Mouse (Mus musculus): Measurements from ENCODE around the gene Nox1. TPM values are rescaled to one million over a fixed set of nuclear protein-coding genes. Genes with fewer than 3 reads are reported as not detected.

Nox1 gene
- total RNA-seq, 2 experiments from 2014 or later, result 0.57 TPM; not detected in 1

- no peak for DNase-seq
Observed at GRCm38 (mm10) chrX:134128549-134128948, 93.2 kb downstream of the Nox1 start.

- peak in 1 of 2 experiments; percentile 0 for DNase-seq
Observed at GRCm38 (mm10) chrX:134116417-134116816, 105.3 kb downstream of the Nox1 start.

DNA sequence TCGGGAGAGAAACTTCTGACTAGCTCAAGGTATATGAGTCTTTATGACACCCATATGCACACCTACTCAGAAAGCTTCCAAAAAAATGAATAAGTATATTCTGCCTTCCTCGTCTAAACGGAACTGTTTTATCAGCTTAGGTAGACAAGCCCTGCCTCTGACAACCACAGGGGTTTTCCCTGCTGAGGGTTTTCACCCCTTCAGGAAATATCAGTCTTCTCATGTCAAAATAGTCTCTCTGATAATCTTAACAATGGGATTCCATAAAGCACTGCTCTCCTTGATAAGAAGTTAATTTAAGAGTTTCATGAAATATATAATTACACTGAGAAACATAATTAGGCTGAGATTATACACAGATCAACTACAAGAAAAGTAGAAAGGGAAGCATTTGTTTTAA, 110.0 kb downstream of the Nox1 start:
- DNase-seq, result no peak

DNA sequence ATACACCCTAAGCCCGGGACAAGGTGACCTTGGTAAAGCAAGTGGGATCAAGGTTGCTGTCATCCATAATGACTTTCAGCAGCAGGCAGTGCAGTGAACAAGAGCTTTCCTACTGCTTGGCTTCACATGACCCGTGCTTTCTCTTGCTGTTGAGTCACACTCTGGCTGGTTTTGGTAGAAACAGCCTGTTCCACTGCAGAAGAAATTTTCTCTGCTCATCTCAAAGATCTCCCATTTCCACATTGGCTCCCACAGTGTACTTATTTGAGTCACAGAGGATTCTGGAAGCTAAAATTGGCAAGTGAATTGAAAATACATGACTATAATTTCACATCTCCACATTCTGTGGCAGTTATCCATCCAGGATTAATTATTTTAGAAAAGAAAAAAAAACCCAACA, 119.1 kb downstream of the Nox1 start:
- DNase-seq, result peak in 1 of 2 experiments; percentile 0

DNA sequence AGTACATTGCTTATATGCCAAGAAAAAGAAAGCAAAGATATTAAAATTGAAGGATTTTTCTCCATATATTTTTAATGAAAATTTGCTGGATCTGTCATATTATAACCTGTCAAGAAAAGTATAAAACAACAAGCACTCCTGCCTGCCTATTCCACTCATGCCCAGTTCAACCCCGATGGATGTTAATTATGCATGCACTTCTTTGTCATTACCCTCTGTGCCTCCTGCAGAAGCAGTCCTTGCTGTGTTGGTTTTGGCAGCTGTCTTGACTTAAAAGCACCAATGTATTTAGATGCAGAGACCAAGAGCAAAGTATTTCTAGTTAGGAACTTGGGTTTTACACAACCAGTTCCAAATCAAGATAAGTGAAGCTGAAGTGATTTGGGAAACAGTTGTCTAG, 136.3 kb downstream of the Nox1 start:
- DNase-seq, result no peak

- peak in 1 of 2 experiments; percentile 5 for DNase-seq
Observed at GRCm38 (mm10) chrX:134059764-134060163, 162.0 kb downstream of the Nox1 start.

DNA sequence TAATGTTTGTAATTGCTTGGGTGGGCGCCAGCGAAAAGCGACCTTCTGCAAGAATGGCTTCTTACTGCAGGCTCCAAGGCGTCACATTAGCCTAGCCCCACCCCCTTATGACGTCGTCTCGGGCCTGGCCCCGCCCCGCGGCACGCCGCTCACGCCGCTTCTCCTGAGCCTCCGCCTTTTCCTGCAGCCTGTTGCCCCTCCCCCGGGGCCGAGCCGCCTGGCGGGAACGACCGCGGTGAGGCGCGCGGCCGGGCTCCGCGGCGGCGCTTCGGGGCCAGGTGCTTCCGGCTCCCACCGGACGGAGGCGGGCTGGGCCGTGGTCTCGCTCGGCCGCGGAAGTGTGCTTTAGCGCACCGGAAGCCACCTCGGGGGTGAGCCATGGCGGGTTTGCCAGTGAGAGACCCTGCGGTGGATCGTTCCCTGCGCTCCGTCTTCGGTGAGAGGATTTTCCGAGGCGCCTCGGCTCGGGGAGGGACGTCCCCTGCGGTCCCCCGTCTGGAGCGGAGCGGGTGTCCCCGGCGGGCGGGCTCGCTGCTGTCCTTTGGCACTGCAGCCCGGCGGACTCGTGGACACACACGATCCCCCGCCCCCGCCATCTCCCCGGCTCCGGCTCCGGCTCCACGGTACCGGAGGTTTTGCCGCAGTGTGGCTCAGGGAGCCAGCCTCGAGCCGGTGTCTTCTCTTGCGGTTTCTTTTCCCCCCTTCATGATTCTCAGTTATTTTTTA, 162.6 kb downstream of the Nox1 start, which contains the start of gene Cstf2:
Gene Cstf2 (plus strand): TSS at position 201 of the 726 bp plus-strand sequence.
- peak; percentile 94 to 95 for DNase-seq

DNA sequence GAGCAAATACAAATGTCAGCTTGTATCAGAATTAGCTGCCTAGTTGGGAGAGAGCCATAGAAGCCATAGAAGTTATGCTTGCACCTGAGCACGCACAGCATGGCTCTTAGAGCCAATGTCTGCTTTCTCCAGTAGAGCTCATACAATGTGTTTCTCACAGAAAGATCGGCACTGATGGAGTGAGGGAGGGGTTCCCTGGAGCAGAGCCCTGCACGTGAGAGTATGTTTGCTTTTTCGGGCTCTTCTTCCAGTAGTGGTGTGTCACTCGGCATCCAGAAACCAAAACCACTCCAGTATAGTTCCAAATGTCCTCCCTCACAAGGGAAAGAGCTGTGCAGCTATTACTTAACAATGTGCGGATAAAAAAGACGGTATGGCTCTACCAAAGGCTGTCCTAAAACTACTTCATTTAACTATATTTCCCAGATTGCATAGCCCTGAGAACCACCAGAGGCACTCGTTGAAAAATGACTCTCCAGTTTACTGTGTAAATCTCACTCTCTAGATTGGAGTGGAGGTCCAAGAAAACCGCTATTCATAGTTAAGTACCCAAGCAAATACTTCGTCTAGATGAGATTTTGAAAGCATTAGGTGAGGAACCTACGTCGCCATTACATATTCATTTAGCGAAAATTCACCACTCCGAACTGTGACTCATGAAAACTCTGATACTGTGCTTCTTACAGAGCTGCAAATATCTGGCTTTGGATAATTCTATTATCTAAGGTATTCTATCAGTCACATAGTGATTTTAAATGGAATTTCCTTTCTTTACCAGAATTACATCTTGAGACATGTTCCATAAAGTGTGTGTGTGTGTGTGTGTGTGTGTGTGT, 163.5 kb downstream of the Nox1 start:
- no peak for DNase-seq

DNA sequence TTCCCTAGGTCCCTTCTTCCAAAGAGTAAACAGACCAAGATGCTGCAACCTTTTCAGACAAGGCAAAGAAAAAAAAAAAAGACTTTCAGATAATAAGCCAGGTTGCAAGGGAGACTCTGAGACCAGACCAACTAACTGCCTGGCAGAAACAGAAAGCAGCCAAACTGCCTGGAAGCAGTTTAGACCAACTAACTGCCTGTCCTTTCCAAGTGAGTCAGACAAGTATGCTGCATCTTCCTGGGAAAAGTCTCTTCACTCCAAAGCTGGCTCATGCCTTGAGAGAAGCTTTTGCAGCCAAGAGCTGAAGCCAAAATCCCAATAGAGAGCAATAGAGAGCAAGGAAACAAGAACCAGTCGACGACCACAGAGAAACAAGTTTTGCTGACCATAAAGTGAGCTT, 164.9 kb downstream of the Nox1 start:
- DNase-seq, result peak; percentile 15 to 17

DNA sequence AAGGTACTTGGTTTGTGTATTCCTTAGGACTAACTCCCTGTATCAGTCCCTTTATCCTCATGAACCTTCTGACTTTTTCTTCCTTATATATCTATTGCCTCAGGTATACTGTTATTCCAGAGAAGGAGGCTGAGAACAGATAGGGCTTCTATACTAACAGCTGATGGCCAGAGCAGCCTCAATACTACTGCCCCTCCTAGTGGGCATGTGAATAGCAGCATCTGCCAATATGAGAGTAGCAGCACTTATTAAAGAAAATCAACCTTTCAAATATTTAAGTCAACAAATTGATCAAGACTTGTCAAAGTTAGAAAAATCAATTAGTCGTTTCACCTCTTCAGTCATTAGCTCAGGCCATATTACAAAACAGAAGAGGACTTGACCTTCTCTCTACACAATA, 172.8 kb downstream of the Nox1 start:
- no peak for DNase-seq

Small RNA genes lying within 50 kb of the gene (microRNA-seq; reads per million reads assigned to microRNA genes)
- gene Mir3112, result 0 to 0.38 reads per million in 2 experiments

Other genes with a start within 250 kb of the Nox1 start
- 1 to 10 TPM; 1.7 to 2.2 TPM for gene Sytl4, start 240.1 kb downstream of the Nox1 start, total RNA-seq (2021)
- 10 to 100 TPM; 10.7 to 11.2 TPM for gene Cstf2, start 162.8 kb downstream of the Nox1 start, total RNA-seq (2021)
- gene Xkrx, start 59.9 kb downstream of the Nox1 start, total RNA-seq (2021), result 1 to 10 TPM in 1 of 2 experiments, under 1 TPM in 1; 0.87 to 2.3 TPM
- gene Arl13a, start 34.5 kb downstream of the Nox1 start, total RNA-seq (2021), result not detected
- 10 to 100 TPM; 40.0 to 55.0 TPM for gene Trmt2b, start 55.0 kb upstream of the Nox1 start, total RNA-seq (2021)
- 1 to 10 TPM; 2.1 to 2.2 TPM for gene Tmem35a, start 73.3 kb upstream of the Nox1 start, total RNA-seq (2021)
- under 1 TPM; 0.30 to 0.64 TPM for gene Cenpi, start 86.1 kb upstream of the Nox1 start, total RNA-seq (2021)
- under 1 TPM; 0.37 to 0.49 TPM for gene Drp2, start 182.6 kb upstream of the Nox1 start, total RNA-seq (2021)

All from heart, adult 18-20 months (tissue).